Mouse (Mus musculus) T-helper 17 cell (primary cell): ENCODE data around the gene Pex6.

ENCODE experiments used
- in situ Hi-C, 2 experiments: fragments of 300-600 bp; cut with MboI, MseI; formaldehyde crosslinking; loops; 1 replicate in 1 of 2; 2 replicates in 1 of 2; pipeline ENCODE4 v1.15.1; 2025; ENCODE audit warnings: high pct_unique_total_duplicates in 2 of 2

Pex6 gene

DNA sequence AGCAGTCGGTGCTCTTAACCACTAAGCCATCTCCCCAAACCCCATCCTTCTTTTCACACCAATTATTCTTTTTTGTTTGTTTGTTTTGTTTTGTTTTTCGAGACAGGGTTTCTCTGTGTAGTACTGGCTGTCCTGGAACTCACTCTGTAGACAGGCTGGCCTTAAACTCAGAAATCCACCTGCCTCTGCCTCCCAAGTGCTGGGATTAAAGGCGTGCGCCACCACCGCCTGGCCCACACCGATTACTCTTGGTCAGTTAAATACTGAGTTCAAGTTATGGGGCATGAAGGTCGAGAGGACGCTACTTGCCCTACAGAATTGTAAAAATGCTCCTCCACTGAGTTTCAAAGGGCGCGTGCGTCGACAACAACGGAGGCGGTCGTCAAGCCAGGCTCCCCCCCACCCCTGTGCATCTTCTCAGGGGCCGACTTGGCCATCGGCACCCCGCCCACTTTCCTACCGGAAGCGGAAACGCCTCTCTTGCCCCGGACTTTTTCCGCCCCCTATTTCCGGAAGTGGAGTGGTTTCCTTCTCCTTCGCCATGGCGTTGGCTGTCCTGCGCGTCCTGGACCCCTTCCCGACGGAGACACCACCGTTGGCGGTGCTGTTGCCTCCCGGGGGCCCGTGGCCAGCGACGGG, at the start of gene Pex6:
TSS of gene Pex6 (plus strand) at position 505 of the 639 bp plus-strand sequence.
- in situ Hi-C loops = no loop called here

DNA sequence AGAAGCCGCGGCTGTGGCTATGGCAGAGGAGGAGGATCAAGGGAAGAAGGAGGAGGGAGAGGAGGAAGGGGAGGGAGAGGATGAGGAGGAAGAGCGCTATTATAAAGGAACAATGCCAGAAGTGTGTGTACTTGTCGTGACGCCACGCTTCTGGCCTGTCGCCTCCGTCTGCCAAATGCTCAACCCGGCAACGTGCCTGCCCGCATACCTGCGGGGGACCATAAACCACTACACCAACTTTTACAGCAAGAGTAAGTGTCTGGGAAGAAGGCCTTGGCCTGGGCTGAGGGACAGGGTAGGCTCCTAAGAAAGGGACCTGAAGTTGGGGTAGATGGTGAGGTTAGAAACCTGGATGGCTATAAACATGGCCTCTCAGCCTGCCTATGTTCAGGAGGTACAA, 49.3 kb upstream of the Pex6 start:
- in situ Hi-C loops = loop anchor here in 1 of 2 experiments (10.0 kb wide), 1 partner anchor 63 kb away; the partner anchor contains the start of gene Gnmt

DNA sequence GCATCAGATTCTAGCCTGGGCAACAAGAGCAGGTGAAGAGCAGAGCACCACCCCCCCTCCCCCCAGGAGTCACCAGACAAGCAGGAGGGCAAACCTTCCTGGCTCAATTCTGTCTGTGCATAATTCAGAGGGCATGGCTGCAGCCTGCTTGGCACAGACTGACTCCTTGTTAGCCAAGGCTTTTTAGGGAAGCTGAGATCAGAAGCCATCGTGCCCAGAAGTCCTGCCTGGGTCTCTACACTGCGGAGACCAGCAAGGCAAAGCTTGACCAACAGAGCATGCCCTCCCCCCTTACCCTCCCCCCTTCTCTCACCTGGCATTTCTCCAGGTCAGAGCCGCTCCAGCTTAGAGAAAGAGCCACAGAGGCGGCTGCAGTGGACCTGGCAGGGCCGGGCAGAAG, 48.5 kb upstream of the Pex6 start:
- in situ Hi-C loops = loop anchor here in 1 of 2 experiments (10.0 kb wide), 1 partner anchor 62 kb away; the partner anchor contains the start of gene Gnmt

DNA sequence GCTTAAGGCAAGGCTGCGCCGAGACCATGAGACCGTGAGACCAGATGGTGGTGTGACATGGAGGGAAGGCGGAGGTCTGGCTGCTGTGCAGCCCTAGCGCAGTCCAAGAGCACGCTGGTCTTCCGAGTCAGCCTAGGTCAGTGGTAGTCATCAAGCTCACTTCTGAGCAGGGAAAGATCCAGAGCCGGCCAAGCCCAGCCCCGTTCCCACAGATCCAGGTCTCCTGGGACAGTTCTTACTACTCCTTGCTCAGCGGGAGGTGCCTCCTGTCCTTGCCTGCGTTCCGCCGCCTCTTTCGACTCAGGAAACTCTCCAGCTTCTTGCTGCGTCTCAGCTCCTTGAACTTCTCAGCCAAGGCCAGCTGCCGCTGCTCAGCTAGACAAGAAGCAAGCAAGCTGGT, 43.6 kb upstream of the Pex6 start:
- in situ Hi-C loops = loop anchor here in 1 of 2 experiments (10.0 kb wide), 1 partner anchor 57 kb away; the partner anchor contains the start of gene Gnmt

DNA sequence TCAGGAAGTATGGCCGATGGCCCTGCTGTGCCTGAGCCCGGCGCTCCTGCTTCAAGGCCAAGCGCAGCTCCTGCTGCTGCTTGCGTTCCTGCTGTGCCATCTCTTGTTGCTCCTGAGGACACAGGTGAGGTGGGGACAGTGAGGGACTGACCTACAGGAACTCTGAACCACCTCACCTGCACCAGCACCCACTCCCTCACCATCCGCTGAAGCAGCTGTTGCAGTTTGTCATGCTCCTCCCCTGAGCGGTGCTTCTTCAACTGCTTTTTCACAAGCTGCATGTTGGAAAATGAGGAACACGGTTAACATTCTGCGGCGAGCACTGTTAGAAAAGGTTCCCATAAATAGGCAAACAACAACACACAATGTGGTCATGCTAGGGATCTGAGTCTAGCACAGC, 41.4 kb upstream of the Pex6 start:
- in situ Hi-C loops = loop anchor here in 1 of 2 experiments (10.0 kb wide), 1 partner anchor 55 kb away; the partner anchor contains the start of gene Gnmt

DNA sequence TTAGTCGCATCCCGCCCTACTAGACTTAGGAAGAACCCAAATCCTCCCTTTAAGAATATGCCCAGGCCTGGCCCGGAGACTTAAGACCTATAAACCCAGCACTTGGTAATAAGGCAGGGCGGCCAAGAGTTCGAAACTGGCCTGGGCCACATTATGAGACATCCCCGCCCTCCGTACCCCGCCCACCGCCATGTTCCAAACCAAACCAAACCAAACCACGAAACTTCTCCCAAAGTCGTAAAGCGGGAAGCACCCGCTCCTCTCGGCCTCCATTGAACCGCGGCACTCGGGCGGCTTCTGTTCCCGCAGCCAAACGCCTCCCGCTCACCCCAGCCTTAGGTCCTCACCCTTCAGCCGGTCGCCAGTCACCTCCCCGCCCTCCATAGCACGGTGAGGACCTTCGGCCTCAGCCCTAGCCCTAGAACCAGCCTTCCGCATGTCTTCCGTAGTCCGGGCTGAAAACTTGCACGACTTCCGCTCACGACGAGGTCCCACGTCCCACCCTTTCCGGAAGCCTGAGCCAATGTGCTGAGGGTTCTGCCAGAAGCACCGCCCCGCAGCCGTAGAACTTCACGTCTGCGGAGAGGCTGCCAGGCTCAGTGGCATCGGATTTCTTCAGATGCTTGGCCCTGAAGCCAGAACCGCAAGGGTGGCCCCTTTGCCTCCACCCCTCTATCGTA, 37.3 kb upstream of the Pex6 start, which contains the start of gene Rrp36:
TSS of gene Rrp36 (minus strand) at position 503 of the 680 bp plus-strand sequence.
- in situ Hi-C loops = no loop called here

DNA sequence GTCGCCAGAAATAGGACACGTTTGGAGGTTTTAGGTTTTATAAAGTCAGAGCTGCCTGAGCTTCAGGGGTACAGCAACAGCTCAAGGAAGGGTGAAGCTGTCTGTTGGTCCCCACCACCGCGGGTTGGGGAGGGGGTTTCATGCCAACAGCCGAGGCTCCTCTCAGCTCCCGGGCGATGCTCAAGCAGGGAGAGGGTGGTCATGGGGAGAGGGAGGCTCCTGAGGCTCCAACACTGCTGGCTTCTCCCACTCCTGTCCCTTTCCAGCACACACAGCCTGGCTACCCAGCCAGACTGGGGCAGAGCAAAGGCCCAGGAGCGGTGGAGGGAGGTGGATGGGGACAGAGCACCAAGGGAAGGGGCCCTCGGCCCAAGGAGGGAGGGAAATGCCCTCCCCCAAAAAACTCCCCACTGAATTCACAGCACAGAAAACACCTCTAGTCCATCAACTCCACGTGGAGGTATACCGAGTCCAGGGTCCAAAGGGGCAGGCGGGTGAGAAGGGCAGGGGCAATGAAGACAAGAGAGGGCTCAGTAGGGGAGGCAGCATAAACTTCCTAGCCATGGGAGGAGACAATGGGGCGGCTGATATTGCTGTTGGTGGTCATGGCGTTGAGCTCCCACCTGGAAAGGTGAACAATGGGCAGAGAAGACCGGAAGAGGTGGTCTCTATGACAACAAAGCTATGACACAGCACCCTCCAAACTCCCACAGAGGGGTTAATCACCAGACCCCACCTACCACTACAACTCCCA, 36.6 kb upstream of the Pex6 start:
- in situ Hi-C loops = no loop called here

DNA sequence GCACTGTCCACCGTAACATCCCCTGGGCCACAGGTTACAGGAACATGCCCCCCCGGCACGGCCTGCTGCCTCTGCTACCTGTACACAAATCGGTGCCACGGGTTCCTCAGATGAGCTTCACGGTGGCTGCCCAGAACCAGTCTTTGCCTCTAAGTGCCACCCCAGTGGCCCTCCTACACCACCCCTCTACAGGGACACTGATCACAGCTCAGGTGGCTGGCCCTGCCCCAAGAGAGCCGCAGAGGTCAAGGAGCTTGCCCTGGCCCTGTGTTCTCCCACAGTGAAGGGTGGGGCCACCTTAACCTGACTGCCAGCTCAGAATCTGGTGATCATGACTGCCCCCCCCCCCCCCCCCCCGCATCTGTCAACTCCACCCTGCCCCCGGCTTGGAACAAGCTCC, 32.8 kb upstream of the Pex6 start, which contains the start of gene Mea1:
TSS of gene Mea1 (plus strand) at position 378 of the 400 bp plus-strand sequence.
- in situ Hi-C loops = no loop called here

DNA sequence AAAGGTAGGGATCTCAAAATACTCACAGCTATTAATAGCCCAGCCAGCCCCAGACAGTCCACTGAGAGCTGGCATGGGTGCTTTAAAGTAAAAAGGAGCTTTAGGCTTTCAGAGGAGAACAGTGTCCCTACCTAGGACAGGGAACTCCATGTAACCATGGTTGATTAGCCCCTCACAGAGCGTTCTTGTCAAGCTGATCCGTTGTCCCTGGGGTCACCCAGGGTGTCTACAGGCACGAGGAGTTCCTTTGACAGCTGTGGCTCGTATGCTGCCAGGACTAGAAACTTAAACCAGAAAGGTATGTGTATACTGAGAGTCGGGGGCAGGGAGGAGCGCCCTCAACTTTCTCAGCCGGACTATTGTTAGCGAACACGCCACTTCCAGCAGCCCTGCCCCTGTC, 32.4 kb upstream of the Pex6 start:
- in situ Hi-C loops = no loop called here

DNA sequence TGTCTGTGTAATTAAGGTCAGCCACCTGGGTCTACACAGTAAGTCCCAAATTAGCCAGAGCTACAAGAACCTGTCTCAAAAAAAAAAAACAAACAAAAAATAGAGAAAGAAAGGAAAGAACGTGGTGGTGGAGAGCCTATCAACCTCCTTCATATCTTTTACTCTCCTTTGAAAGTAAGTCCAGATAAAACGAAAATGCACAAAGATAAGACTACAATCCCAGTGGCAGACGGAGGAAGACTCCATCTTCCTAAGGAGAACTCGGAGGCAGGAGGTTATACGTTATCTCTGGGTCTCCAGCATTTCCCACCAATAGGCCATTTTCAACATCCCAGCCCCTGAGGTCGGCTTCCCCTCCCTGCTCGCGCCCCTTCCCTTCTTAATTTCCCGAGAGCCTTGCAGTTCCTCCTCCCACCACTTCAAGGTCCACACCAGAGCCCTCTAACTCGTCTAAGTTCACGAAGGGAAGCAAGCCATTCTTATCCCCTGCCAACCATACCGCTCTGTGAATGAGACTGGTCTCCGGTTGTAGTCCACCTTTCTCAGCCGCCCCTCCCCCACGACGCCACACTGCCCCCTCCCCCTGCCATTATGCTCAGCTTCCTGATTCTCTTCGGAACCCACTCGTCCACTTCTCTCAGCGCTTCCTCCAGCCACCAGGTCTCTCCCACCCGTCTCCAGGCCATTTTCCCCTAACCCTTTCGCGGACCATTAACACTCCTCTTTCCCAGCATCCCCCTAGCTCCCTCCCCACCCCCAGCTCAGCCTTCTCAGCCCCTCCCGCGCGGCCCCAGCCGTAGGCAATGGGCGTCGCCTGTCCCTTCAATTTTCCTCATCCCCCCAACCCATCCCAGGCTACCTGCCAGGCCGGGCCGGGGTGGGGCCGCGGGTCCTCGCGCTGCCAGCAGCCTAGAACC, 31.2 kb upstream of the Pex6 start:
- in situ Hi-C loops = no loop called here

DNA sequence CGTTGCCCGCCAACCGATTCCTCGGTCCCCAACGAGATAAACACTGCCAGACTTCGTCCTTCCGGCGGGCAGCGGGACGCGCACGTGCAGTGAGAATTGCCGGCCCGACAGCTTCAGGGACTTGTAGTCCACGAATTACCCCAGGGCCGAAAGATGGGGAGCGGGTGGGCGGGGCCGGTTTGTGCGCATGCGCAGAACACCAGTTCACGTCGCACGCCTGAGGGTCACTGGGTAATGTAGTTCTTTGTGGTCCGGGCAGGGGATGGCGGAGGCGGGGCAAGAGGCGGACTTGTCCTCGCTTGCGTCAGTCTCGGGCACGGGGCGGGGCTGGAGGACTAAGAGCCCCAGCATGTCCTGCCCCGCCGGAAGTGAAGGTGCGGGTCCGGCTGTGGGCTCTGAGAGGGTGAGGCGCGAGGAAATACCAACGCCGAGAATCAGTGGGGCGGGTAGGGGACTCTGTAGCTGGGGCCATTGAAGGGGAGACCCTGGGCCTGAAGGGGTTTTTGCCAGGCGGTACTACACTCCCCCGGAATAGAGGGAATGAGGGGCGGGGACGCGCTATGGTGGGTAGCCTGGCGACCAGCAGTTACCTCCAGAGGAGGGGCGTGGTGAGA, 30.4 kb upstream of the Pex6 start, which contains the start of gene Klhdc3:
TSS of gene Klhdc3 (minus strand) at position 155 of the 614 bp plus-strand sequence.
- in situ Hi-C loops = no loop called here

DNA sequence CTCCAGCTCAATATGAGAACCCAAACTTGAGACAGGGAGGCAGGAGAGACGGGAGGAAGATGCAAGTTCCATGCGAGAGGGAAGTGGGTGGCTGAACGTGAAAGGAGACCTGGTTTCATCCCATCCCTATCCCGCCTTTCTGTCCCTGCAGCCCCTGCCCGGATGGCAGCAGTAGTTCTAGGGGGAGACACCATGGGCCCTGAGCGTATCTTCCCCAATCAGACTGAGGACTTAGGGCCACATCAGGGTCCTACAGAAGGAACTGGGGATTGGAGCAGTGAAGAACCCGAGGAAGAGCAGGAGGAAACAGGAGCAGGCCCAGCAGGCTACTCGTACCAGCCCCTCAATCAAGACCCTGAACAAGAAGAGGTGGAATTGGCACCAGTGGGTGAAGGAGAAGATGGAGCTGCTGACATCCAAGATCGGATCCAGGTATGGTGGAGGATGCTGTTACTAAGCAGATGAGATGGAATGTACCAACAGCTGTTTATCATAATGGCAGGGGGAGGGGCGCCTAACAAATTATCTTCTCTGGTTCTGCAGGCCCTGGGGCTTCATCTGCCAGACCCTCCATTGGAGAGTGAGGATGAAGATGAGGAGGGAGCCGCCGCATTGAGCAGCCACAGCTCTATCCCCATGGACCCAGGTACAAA, 29.7 kb upstream of the Pex6 start:
- in situ Hi-C loops = no loop called here

DNA sequence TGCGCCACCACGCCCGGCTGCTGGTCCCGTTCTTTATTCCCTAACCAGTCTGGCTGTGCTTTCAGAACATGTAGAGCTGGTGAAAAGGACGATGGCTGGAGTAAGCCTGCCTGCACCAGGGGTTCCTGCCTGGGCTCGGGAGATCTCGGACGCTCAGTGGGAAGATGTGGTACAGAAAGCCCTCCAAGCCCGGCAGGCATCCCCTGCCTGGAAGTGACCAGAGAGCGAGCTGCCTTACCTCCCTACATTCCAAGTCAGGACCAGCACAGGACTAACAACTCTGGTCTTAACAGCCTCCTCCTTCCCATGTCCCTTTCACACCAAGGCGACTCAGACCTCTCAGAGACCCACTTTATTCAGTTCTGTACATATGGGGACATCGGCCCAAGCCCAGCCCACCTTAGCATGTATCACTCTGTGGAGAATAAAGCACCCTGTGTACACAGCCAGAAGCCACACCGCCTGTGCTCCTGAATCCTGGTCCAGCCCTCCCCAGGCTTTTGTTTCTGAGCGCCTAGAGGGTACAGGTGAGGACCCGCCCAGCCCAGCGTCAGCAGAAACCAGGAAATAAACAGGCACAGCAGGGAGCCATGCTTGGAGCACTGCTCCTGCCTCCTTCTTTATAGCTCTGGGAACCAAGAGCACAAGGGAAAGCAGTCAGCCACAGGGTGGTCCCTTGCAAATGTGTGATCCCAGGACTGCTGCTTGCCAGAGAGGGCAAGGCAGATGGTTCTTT, 28.4 kb upstream of the Pex6 start:
- in situ Hi-C loops = no loop called here

DNA sequence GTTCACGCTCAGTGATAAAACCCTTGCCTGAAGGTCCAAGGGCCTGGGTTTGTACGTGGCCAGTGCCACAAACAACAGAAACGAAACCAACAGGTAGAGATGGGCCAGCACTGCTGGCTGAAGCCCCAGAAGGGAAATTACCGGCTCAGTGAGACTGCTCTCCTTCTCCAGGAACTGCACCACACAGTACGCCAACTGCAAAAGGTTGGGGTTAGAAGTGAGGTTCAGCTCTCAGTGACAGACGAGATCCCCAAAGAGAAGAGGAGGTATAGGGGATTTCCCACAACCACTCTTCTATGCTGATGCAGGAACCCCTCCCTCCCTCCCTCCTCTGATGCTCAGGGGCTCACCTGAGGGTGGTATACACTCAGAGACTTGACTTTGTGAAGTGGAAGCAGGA, 25.4 kb upstream of the Pex6 start:
- in situ Hi-C loops = no loop called here

DNA sequence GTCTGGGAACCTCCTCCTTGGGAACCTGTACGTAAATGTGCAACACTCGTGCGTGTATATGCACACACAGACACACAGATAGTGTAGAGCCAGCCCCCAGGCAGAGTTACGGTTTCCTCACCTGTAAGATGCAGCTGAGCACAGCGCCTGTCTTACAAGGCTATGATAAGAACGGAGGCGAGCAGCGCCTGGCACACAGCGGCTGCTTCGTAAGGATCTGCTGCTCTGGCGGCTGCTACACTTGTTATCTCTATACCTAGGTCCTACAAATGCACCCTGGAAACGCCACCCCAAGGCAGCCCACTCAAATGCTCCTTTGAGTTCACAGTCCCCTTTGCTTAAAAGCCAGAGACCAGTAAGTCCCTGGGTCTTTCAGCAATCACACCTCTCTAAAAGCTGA, 20.6 kb upstream of the Pex6 start:
- in situ Hi-C loops = no loop called here

DNA sequence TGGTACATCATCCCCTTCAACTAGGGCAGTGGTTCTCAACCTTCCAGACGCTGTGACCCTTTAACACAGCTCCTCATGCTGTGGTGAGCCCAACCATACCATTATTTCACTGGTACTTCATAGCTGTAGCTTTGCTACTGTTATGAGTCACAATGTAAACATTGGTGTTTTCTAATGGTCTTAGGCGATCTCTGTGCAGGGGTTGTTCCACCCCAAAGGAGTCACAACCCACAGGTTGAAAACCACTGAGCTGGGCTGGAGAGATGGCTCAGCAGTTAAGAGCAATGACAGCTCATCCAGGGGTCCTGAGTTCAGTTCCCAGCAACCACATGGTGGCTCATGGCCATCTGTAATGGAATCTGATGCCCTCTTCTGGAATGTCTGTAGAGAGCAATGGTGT, 19.9 kb upstream of the Pex6 start:
- in situ Hi-C loops = no loop called here

DNA sequence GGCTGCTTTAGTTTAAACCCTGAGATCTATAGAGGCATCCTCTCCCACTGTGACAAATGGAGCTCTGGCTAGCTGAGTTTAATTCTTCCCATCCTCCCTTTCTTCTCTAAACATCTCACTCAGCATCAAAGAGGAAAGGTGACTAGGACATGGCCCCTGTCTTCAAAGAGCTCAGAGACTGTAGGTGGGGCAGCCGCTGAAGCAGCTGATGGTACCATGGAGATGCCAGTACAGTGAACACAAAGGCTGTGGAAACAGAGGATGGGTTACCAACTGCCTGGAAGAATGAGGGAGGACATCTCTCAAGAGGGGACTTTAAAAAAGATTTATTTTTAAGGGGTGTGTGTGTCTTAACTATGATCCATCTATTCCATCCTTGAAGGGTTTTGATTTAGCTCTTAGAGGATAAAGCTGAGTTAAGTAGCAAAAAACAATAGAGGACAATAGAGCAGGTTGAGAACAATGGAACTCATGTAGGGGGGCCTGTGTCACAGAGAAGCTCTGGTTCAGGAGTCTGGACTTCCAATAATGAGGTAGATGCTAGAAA, 16.7 kb upstream of the Pex6 start:
- in situ Hi-C loops = no loop called here

DNA sequence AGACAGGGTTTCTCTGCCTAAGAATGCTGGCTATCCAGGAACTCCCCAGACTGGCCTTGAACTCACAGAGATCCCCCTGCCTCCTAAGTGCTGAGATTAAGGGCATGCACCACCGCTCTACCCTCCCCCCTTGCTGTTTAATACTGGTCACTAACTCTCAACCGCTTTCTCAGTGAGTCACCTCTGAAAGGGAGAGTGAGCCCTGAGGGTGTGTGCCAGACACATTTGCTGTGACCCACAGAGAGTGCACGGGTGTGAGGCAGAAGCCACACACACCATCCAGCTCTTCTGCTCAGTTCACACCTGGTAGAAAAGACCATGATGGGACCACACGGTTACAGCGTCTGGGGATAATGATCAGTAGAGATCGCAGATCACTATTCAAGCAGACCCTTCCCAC, 12.7 kb upstream of the Pex6 start:
- in situ Hi-C loops = no loop called here

DNA sequence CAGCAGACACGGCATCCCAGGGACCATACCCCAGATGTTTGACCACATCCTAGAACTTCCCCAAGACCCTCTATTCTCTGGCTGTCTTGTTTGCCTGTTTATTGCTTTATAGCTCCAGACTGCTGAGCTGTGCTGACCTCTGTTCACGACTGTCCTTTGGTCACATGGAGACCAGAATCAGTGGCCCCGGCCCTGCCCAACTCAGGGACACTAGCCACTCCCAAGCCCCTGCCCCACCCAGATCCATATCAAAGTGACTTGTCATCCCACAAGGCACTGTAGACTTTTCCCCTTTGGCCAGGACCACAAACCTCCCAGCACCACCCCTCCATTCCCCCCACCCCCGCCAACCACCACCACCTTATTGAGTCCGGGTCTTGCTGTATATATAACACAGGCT, 12.0 kb upstream of the Pex6 start:
- in situ Hi-C loops = no loop called here
